In genomic region chr6:94957172-94957668, GRCm38 (mm10) we compare ENCODE assay signal across 22 mouse cellular contexts.
DNase-seq lines count a peak whose midpoint lies in the region; ATAC-seq and TF ChIP-seq lines count a peak whose summit lies in the region.
"Had no signal": no experiment of that assay in that cellular context is flagged by ENCODE, and none has a peak within 500 bp of the region (broad histone marks: within the 10 kb centered on the region; RNA-seq: fewer than 3 reads in every experiment).

No protein-coding gene starts in this region.

- TF ChIP-seq CTCF in CH12.LX (conservative IDR thresholded peaks at IDR 0.05 in 1 of 2, IDR thresholded peaks at IDR 0.05 in 1 of 2; ENCODE audit: low read depth in 2 of 2, low read length in 2 of 2): no peak

- TF ChIP-seq EP300 in CH12.LX (IDR thresholded peaks at IDR 0.05; ENCODE audit: low read length): peak; percentile 68

- DNase-seq in CH12.LX (ENCODE audit: extremely low read depth): peak; percentile 51
- no peak for DNase-seq in lung, postnatal 10 days
- DNase-seq in heart, postnatal 4 days: no peak
- DNase-seq in thymus, postnatal 4 days: no peak
- DNase-seq: adrenal gland, adult 8-10 months; adrenal gland, postnatal 25 days; cerebellum, adult 11-12 months; cerebellum, adult 8-10 months; cerebellum, postnatal 10 days; cerebellum, postnatal 36 days; gastrocnemius, postnatal 10 days; gastrocnemius, postnatal 36 days; heart, adult 11 months had no signal

- no peak overlapping the region for H3K9ac ChIP-seq in CH12.LX (ENCODE audit: insufficient read depth, low read depth)
- H3K9ac ChIP-seq: forebrain, embryonic 13.5 days; hindbrain, embryonic 14.5 days had no signal

- in situ Hi-C loops in CH12.LX (cut with MboI; ENCODE audit: low pct_ligation_motif_present, low pct_unique_long_range_greater_than_20kb, low sequenced_read_pairs): no loop called here

- no peaks in the 10 kb centered on the region for H3K79me2 ChIP-seq in CH12.LX (replicated peaks; ENCODE audit: control insufficient read depth, extremely low read depth, insufficient read depth, poor library complexity, severe bottlenecking)

- no peaks in the 10 kb centered on the region for H3K36me3 ChIP-seq in CH12.LX (replicated peaks in 1 of 2; ENCODE audit: control insufficient read depth in 1 of 2, insufficient read depth in 1 of 2, low read length in 1 of 2)
- H3K36me3 ChIP-seq: forebrain, embryonic 10.5 days; G1E; hindbrain, embryonic 10.5 days had no signal

- no peak overlapping the region for H3K4me2 ChIP-seq in CH12.LX (ENCODE audit: insufficient read depth, low read depth, poor library complexity, severe bottlenecking)
- H3K4me2 ChIP-seq: forebrain, embryonic 13.5 days; heart, embryonic 11.5 days; hindbrain, embryonic 14.5 days had no signal

- H3K9me3 ChIP-seq in CH12.LX (replicated peaks; ENCODE audit: low read length): peaks cover 4% of the 10 kb centered on the region
- H3K9me3 ChIP-seq: forebrain, embryonic 13.5 days; G1E had no signal

- no peak overlapping the region for H3K27ac ChIP-seq in CH12.LX (ENCODE audit: insufficient read depth, low read depth)
- H3K27ac ChIP-seq: forebrain, embryonic 10.5 days; forebrain, embryonic 13.5 days; hindbrain, embryonic 10.5 days; hindbrain, embryonic 14.5 days had no signal

- dilution Hi-C loops in CH12.LX (cut with MboI; ENCODE audit: extremely low pct_ligation_motif_present, extremely low pct_unique_long_range_greater_than_20kb, low sequenced_read_pairs): no loop called here

- no peak overlapping the region for H3K4me3 ChIP-seq in CH12.LX (replicated peaks in 1 of 3; ENCODE audit: low read depth in 2 of 3, low read length in 2 of 3, poor library complexity in 1 of 3)
- H3K4me3 ChIP-seq: forebrain, embryonic 10.5 days; forebrain, embryonic 13.5 days; hindbrain, embryonic 10.5 days had no signal

- H3K4me1 ChIP-seq in CH12.LX (ENCODE audit: control insufficient read depth in 1 of 2, insufficient read depth in 2 of 2): peaks cover 0 to 24% of the 10 kb centered on the region in 2 experiments; a peak in 2 of 4 replicates
- H3K4me1 ChIP-seq: hindbrain, embryonic 10.5 days had no signal

- no peaks in the 10 kb centered on the region for H3K27me3 ChIP-seq in CH12.LX (replicated peaks)
- H3K27me3 ChIP-seq: forebrain, embryonic 13.5 days had no signal

- no peak for TF ChIP-seq POLR2A in CH12.LX (IDR thresholded peaks at IDR 0.05; ENCODE audit: low read depth, low read length)

- TF ChIP-seq RAD21 in CH12.LX (IDR thresholded peaks at IDR 0.05; ENCODE audit: low read depth, low read length): no peak

- 0 out of 2 replicates have a peak, but pooled peaks have one; percentile 16 for ATAC-seq in common myeloid progenitor, adult 5-6 weeks (replicated peaks; ENCODE audit: low read depth, poor library complexity, severe bottlenecking)
- peak; percentile 47 for ATAC-seq in megakaryocyte progenitor cell, adult 5-6 weeks (replicated peaks; ENCODE audit: poor library complexity)
- ATAC-seq: forebrain, embryonic 13.5 days; forebrain, embryonic 16.5 days had no signal

TF ChIP-seq in CH12.LX, 34 proteins besides CTCF, POLR2A, EP300 and RAD21:
- TF ChIP-seq ZNF384 (IDR thresholded peaks at IDR 0.05; ENCODE audit: low read depth, low read length) (no peak), ELF1 (IDR thresholded peaks at IDR 0.05; ENCODE audit: low read depth, low read length) (0 out of 2 replicates have a peak, but pooled peaks have one; percentile 14)
